Mouse (Mus musculus) gastrocnemius, adult 18-20 months (tissue): ENCODE measurements around the gene Bach1. TPM values are rescaled to one million over a fixed set of nuclear protein-coding genes. Genes with fewer than 3 reads are reported as not detected.

Experiments used
- DNase-seq: peaks from one replicate; pipeline ENCODE4 v3.0.0; 2021; ENCODE audit warnings: low spot score
- total RNA-seq, 2 experiments: library from RNA; stranded (reverse); gene quantifications; 2 replicates each; pipeline ENCODE4 v1.2.3; 2021

Gene Bach1
- total RNA-seq, 2 experiments from 2014 or later, result 20.1 to 21.7 TPM

GRCm38 (mm10) chr16:87711961-87712360 is 13.2 kb downstream of the Bach1 start:
- no peak for DNase-seq

- no peak for DNase-seq
Observed at GRCm38 (mm10) chr16:87712986-87713693, 14.4 kb downstream of the Bach1 start.

- no peak for DNase-seq
Observed at GRCm38 (mm10) chr16:87714550-87714949, 15.8 kb downstream of the Bach1 start.

- no peak for DNase-seq
Observed at GRCm38 (mm10) chr16:87715221-87715620, 16.5 kb downstream of the Bach1 start.

GRCm38 (mm10) chr16:87716269-87716668 is 17.5 kb downstream of the Bach1 start:
- DNase-seq, result no peak

- DNase-seq, result no peak
Observed at GRCm38 (mm10) chr16:87717046-87717660, 18.4 kb downstream of the Bach1 start.

GRCm38 (mm10) chr16:87719071-87719470 is 20.3 kb downstream of the Bach1 start:
- DNase-seq, result no peak

- DNase-seq, result peak; percentile 79
Observed at GRCm38 (mm10) chr16:87719688-87720283, 21.0 kb downstream of the Bach1 start.

GRCm38 (mm10) chr16:87720851-87721409 is 22.2 kb downstream of the Bach1 start:
- DNase-seq, result no peak

- DNase-seq, result peak; percentile 34
Observed at GRCm38 (mm10) chr16:87722857-87723256, 24.1 kb downstream of the Bach1 start.

- DNase-seq, result no peak
Observed at GRCm38 (mm10) chr16:87723479-87723878, 24.7 kb downstream of the Bach1 start.

- DNase-seq, result no peak
Observed at GRCm38 (mm10) chr16:87724826-87725225, 26.1 kb downstream of the Bach1 start.

GRCm38 (mm10) chr16:87725241-87725640 is 26.5 kb downstream of the Bach1 start:
- DNase-seq, result no peak

GRCm38 (mm10) chr16:87725963-87726362 is 27.2 kb downstream of the Bach1 start:
- DNase-seq, result no peak

GRCm38 (mm10) chr16:87726369-87726768 is 27.6 kb downstream of the Bach1 start:
- no peak for DNase-seq

GRCm38 (mm10) chr16:87727250-87727649 is 28.5 kb downstream of the Bach1 start:
- DNase-seq, result no peak

- DNase-seq, result no peak
Observed at GRCm38 (mm10) chr16:87727918-87728317, 29.2 kb downstream of the Bach1 start.

- DNase-seq, result no peak
Observed at GRCm38 (mm10) chr16:87728703-87729102, 30.0 kb downstream of the Bach1 start.

GRCm38 (mm10) chr16:87729469-87729868 is 30.7 kb downstream of the Bach1 start:
- DNase-seq, result no peak

GRCm38 (mm10) chr16:87734868-87735381 is 36.2 kb downstream of the Bach1 start:
- no peak for DNase-seq

- no peak for DNase-seq
Observed at GRCm38 (mm10) chr16:87736106-87736505, 37.4 kb downstream of the Bach1 start.

- DNase-seq, result no peak
Observed at GRCm38 (mm10) chr16:87737296-87737695, 38.6 kb downstream of the Bach1 start.
